Mouse (Mus musculus) CH12.LX (cell line): ENCODE measurements around the gene Btbd16. TPM values are rescaled to one million over a fixed set of nuclear protein-coding genes. Genes with fewer than 3 reads are reported as not detected.

Experiments used
- DNase-seq: peaks from one replicate; pipeline ENCODE4 v3.0.0-alpha.2; 2013; ENCODE audit errors: extremely low read depth
- H3K27ac ChIP-seq: 2 replicates; pipeline ENCODE4 v1.5.1; 2012; ENCODE audit warnings: low read depth, mild to moderate bottlenecking, control low read depth, moderate library complexity; ENCODE audit not compliant: insufficient read depth
- H3K27me3 ChIP-seq: replicated peaks from 2 replicates; pipeline ENCODE3; 2012; ENCODE audit warnings: inconsistent platforms
- H3K36me3 ChIP-seq, 2 experiments: replicated peaks in 1 of 2; 2 replicates each; pipeline versions ENCODE3 to v1.6.1; 2012; ENCODE audit warnings: inconsistent platforms in 1 of 2, low read length in 1 of 2, mild to moderate bottlenecking in 1 of 2, mixed read lengths in 1 of 2, moderate library complexity in 1 of 2; ENCODE audit not compliant: control insufficient read depth in 1 of 2, insufficient read depth in 1 of 2
- H3K4me1 ChIP-seq, 2 experiments: 2 replicates each; pipeline ENCODE4 v1.6.1; 2012; ENCODE audit warnings: inconsistent platforms in 1 of 2, moderate library complexity in 1 of 2; ENCODE audit not compliant: insufficient read depth in 2 of 2, control insufficient read depth in 1 of 2
- H3K4me2 ChIP-seq: 2 replicates; pipeline ENCODE4 v1.6.1; 2012; ENCODE audit warnings: low read depth, mild to moderate bottlenecking, control low read depth; ENCODE audit not compliant: poor library complexity, insufficient read depth, severe bottlenecking
- H3K4me3 ChIP-seq, 3 experiments: fragments of 150-350 bp in 1 of 3; sonication (generic) in 1 of 3; replicated peaks in 1 of 3; 2 replicates each; pipeline versions ENCODE3 to v1.5.1; 2011 to 2012; ENCODE audit warnings: low read depth in 2 of 3, low read length in 2 of 3, mild to moderate bottlenecking in 2 of 3, moderate library complexity in 2 of 3, control low read depth in 1 of 3, improper control_type of control experiment in 1 of 3, inconsistent platforms in 1 of 3, mixed read lengths in 1 of 3; ENCODE audit not compliant: poor library complexity in 1 of 3
- H3K79me2 ChIP-seq: replicated peaks from 2 replicates; pipeline ENCODE4 v1.6.1; 2012; ENCODE audit warnings: mild to moderate bottlenecking, moderate library complexity; ENCODE audit not compliant: control insufficient read depth, poor library complexity, insufficient read depth, severe bottlenecking; ENCODE audit errors: extremely low read depth
- H3K9ac ChIP-seq: 2 replicates; pipeline ENCODE4 v1.6.1; 2012; ENCODE audit warnings: low read depth, mild to moderate bottlenecking, control low read depth, moderate library complexity; ENCODE audit not compliant: insufficient read depth
- H3K9me3 ChIP-seq: replicated peaks from 2 replicates; pipeline ENCODE3; 2012; ENCODE audit warnings: low read length, inconsistent platforms, mixed read lengths
- BHLHE40 ChIP-seq: IDR thresholded peaks from 2 replicates; pipeline ENCODE4 v1.6.1; 2011; ENCODE audit warnings: mild to moderate bottlenecking, low read depth, low read length, improper control_type of control experiment
- E2F4 ChIP-seq: IDR thresholded peaks from 2 replicates; pipeline ENCODE4 v1.6.1; 2011; ENCODE audit warnings: low read depth, low read length, improper control_type of control experiment; ENCODE audit not compliant: insufficient replicate concordance
- ELF1 ChIP-seq: IDR thresholded peaks from 2 replicates; pipeline ENCODE4 v1.6.1; 2014; ENCODE audit warnings: low read depth, mild to moderate bottlenecking, inconsistent platforms, low read length, improper control_type of control experiment
- EP300 ChIP-seq: IDR thresholded peaks from 2 replicates; pipeline ENCODE4 v1.6.1; 2011; ENCODE audit warnings: low read length, improper control_type of control experiment
- HCFC1 ChIP-seq: IDR thresholded peaks from 2 replicates; pipeline ENCODE4 v1.6.1; 2012; ENCODE audit warnings: low read depth, mild to moderate bottlenecking, inconsistent platforms, low read length, improper control_type of control experiment
- IRF4 ChIP-seq: IDR thresholded peaks from 2 replicates; pipeline ENCODE4 v1.6.1; 2014; ENCODE audit warnings: low read depth, mild to moderate bottlenecking, inconsistent platforms, low read length, improper control_type of control experiment
- KAT2A ChIP-seq: IDR thresholded peaks from 2 replicates; pipeline ENCODE4 v1.6.1; 2012; ENCODE audit warnings: low read length, improper control_type of control experiment, inconsistent platforms; ENCODE audit not compliant: insufficient replicate concordance
- MAFK ChIP-seq: IDR thresholded peaks from 2 replicates; pipeline ENCODE4 v1.6.1; 2011; ENCODE audit warnings: low read length, improper control_type of control experiment; ENCODE audit not compliant: insufficient replicate concordance
- MAX ChIP-seq: IDR thresholded peaks from 2 replicates; pipeline ENCODE4 v1.6.1; 2011; ENCODE audit warnings: low read length, improper control_type of control experiment
- NELFE ChIP-seq: IDR thresholded peaks from 2 replicates; pipeline ENCODE4 v1.6.1; 2011; ENCODE audit warnings: low read depth, low read length, improper control_type of control experiment
- PAX5 ChIP-seq: IDR thresholded peaks from 2 replicates; pipeline ENCODE4 v1.6.1; 2012; ENCODE audit warnings: low read length, inconsistent platforms, mixed read lengths
- POLR2A ChIP-seq: IDR thresholded peaks from 2 replicates; pipeline ENCODE4 v1.6.1; 2011; ENCODE audit warnings: low read depth, mild to moderate bottlenecking, improper control_type of control experiment, low read length
- POLR2AphosphoS2 ChIP-seq: IDR thresholded peaks from 2 replicates; pipeline ENCODE4 v1.6.1; 2011; ENCODE audit warnings: low read depth, low read length, improper control_type of control experiment
- SIN3A ChIP-seq: IDR thresholded peaks from 2 replicates; pipeline ENCODE4 v1.6.1; 2012; ENCODE audit warnings: low read length, improper control_type of control experiment, inconsistent platforms
- ZKSCAN1 ChIP-seq: IDR thresholded peaks from 2 replicates; pipeline ENCODE4 v1.6.1; 2012; ENCODE audit warnings: low read depth, inconsistent platforms, low read length, improper control_type of control experiment, borderline replicate concordance
- ZMIZ1 ChIP-seq: IDR thresholded peaks from 2 replicates; pipeline ENCODE4 v1.6.1; 2012; ENCODE audit warnings: low read depth, mild to moderate bottlenecking, inconsistent platforms, low read length, improper control_type of control experiment
- ZNF384 ChIP-seq: IDR thresholded peaks from 2 replicates; pipeline ENCODE4 v1.6.1; 2012; ENCODE audit warnings: low read depth, low read length, improper control_type of control experiment, inconsistent platforms
- dilution Hi-C: fragments of 300-500 bp; cut with MboI; formaldehyde crosslinking; loops from 2 replicates; pipeline ENCODE4 v1.14.3; 2020; ENCODE audit warnings: low sequenced_read_pairs; ENCODE audit not compliant: extremely low pct_unique_long_range_greater_than_20kb, extremely low pct_ligation_motif_present
- in situ Hi-C: fragments of 300-500 bp; cut with MboI; formaldehyde crosslinking; loops from 3 replicates; pipeline ENCODE4 v1.14.3; 2019; ENCODE audit warnings: low sequenced_read_pairs, low pct_ligation_motif_present, low pct_unique_long_range_greater_than_20kb, mixed read lengths
- polyA plus RNA-seq: library from polyadenylated mRNA; unstranded; fragments of >175 nt; gene quantifications from 2 replicates; pipeline ENCODE4 v1.2.1, GENCODE M21; 2012; ENCODE audit warnings: low read depth; ENCODE audit not compliant: insufficient read length
- total RNA-seq, 2 experiments: library from RNA; depleted of rRNA; stranded (reverse); fragments of 300-350 nt in 1 of 2; fragments of >200 nt in 1 of 2; gene quantifications; 2 replicates each; pipeline ENCODE4 v1.2.3; 2012 to 2014

Btbd16 gene
- total and polyA plus RNA-seq, 3 experiments = not detected

DNA sequence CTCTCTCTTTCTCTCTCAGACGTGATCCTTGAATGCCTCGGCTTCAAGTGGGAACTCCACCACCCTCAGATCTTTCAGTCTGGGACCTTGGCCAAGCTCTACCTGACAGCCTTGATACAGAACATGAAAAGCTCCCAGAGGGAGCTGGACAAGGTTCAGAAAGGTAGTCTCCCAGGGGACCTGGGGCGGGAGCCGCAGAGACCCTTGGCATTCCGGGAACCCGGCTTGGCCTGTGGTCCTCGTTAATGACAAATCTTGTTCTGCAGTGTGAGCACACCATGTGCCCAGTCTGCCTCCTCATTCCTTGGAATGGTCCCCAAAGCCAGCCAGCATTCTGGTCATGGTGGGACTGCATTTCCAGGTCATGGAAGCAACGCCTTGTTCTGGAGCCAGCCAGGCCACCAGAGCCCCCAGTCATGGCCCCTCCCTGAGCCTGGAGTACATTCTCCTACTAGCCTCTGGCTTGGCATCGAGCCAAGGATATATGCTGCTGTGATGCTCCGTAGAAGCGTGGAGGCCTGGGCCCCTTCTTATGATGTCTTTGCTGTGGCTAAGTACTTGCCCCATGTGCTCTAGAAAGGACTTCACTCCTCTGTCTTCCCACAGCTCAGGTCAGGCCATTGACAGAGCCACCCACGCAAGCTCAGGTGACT, 12.2 kb downstream of the Btbd16 start:
- H3K36me3 ChIP-seq = no peaks in the 10 kb centered on the region
- no peaks in the 10 kb centered on the region for H3K9me3 ChIP-seq
- H3K4me3 ChIP-seq = no peak overlapping the region
- H3K27ac ChIP-seq = no peak overlapping the region
- H3K4me2 ChIP-seq = no peak overlapping the region
- no peak overlapping the region for H3K9ac ChIP-seq
- TF ChIP-seq ZKSCAN1 (no peak), EP300 (no peak), PAX5 (no peak), MAFK (no peak), E2F4 (no peak), POLR2AphosphoS2 (no peak), POLR2A (no peak), SIN3A (no peak), KAT2A (no peak), ZMIZ1 (no peak), ELF1 (no peak)
- peaks cover 98% of the 10 kb centered on the region for H3K27me3 ChIP-seq
- peaks cover 0 to 3% of the 10 kb centered on the region in 2 experiments; a peak in 2 of 4 replicates for H3K4me1 ChIP-seq
- in situ Hi-C loops = no loop called here
- H3K79me2 ChIP-seq = no peaks in the 10 kb centered on the region
- dilution Hi-C loops = no loop called here
- no peak for DNase-seq

DNA sequence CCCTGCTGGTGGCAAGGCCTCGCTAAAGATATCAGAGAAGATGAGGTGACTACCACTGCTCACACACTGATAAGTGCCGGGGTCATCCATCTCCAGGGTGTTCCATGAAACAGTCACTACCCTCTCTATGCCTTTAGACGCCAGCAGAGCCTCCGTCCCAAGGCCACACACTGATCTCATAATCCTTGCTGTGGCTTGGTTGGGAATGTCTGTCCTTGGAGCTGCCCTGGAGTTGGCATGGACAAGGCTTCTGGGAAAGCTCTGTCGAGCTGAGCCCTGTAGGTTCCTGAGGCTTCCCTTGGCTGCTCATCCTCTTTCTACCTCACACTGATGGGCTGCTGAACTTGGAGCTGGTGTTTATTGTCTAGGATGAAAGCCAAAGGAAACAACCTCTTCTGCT, 12.8 kb downstream of the Btbd16 start:
- no peak overlapping the region for H3K4me2 ChIP-seq
- no peak for DNase-seq
- no peak overlapping the region for H3K9ac ChIP-seq
- dilution Hi-C loops = no loop called here
- H3K9me3 ChIP-seq = no peaks in the 10 kb centered on the region
- H3K36me3 ChIP-seq = no peaks in the 10 kb centered on the region
- no peak overlapping the region for H3K27ac ChIP-seq
- peaks cover 0 to 3% of the 10 kb centered on the region in 2 experiments; a peak in 2 of 4 replicates for H3K4me1 ChIP-seq
- peaks cover 98% of the 10 kb centered on the region for H3K27me3 ChIP-seq
- no peak overlapping the region for H3K4me3 ChIP-seq
- TF ChIP-seq KAT2A (no peak), NELFE (no peak), ZNF384 (no peak), MAFK (no peak), BHLHE40 (no peak), IRF4 (no peak), MAX (no peak), HCFC1 (no peak), ELF1 (no peak), POLR2A (no peak)
- in situ Hi-C loops = no loop called here
- H3K79me2 ChIP-seq = no peaks in the 10 kb centered on the region
